ENCODE assay signal across 8 mouse cellular contexts in genomic region chr16:21246391-21247036, GRCm38 (mm10). TPM values are rescaled to one million over a fixed set of nuclear protein-coding genes. Genes with fewer than 3 reads are reported as not detected.
A peak's percentile ranks its signal among the peaks of the same experiment; 100 is the strongest.
DNase-seq lines count a peak whose midpoint lies in the region; TF ChIP-seq lines count a peak whose summit lies in the region.

No protein-coding gene starts in this region.

- peak overlapping the region; percentile 79 for H3K4me3 ChIP-seq in gastrocnemius, adult 2 months
- peak overlapping the region; percentile 59 to 67 for H3K4me3 ChIP-seq in ES-E14 (ENCODE audit: insufficient read depth in 1 of 2, low read depth in 1 of 2, low read length in 2 of 2, poor library complexity in 1 of 2, severe bottlenecking in 1 of 2)
- peak overlapping the region; percentile 58 for H3K4me3 ChIP-seq in forebrain, embryonic 10.5 days

- H3K9ac ChIP-seq in ES-E14 (ENCODE audit: insufficient read depth, low read depth, low read length, poor library complexity, severe bottlenecking), result peak overlapping the region; percentile 8; the same call in 1 of the 2 replicates

- no peaks in the 10 kb centered on the region for H3K36me3 ChIP-seq in ES-E14 (ENCODE audit: control insufficient read depth, insufficient read depth, low read length, poor library complexity, severe bottlenecking)
- no peaks in the 10 kb centered on the region for H3K36me3 ChIP-seq in forebrain, embryonic 10.5 days (replicated peaks)

- H3K4me1 ChIP-seq in ES-E14 (ENCODE audit: control insufficient read depth in 2 of 2, insufficient read depth in 2 of 2, low read length in 2 of 2, poor library complexity in 1 of 2), result peaks cover 0 to 16% of the 10 kb centered on the region in 2 experiments; a peak in 2 of 4 replicates
- peaks cover 72% of the 10 kb centered on the region for H3K4me1 ChIP-seq in forebrain, embryonic 10.5 days

- no peaks in the 10 kb centered on the region for H3K9me3 ChIP-seq in ES-E14 (ENCODE audit: control insufficient read depth, insufficient read depth, low read depth, low read length)
- H3K9me3 ChIP-seq in forebrain, embryonic 10.5 days, result no peaks in the 10 kb centered on the region

- in situ Hi-C loops in ES-E14 (cut with MboI; ENCODE audit: low sequenced_read_pairs in 2 of 2, unreplicated experiment in 2 of 2), result no loop called here

- TF ChIP-seq CTCF in gastrocnemius, adult 2 months (IDR thresholded peaks at IDR 0.05), result no peak

- peak; percentile 42 for DNase-seq in gastrocnemius, adult 2 months
- no peak for DNase-seq in gastrocnemius, adult 8-10 months (ENCODE audit: low spot score in 2 of 2)
- peak; percentile 15 for DNase-seq in ES-E14 (ENCODE audit: low read depth, low spot score)
- peak; percentile 63 for DNase-seq in forebrain, embryonic 10.5 days (ENCODE audit: extremely low spot score, low spot score)
- DNase-seq in induced T-regulatory cell, adult 2 months (ENCODE audit: low read depth), result peak; percentile 2
- DNase-seq in lung, postnatal 10 days, result peak; percentile 76
- peak; percentile 58 for DNase-seq in right cerebral cortex, postnatal 14 days
- DNase-seq in spleen, adult 18-20 months, result no peak

- H3K27ac ChIP-seq in gastrocnemius, adult 2 months, result peak overlapping the region; percentile 70
- no peak overlapping the region for H3K27ac ChIP-seq in ES-E14 (ENCODE audit: insufficient read depth, low read depth, low read length, poor library complexity, severe bottlenecking)
- peak overlapping the region; percentile 85 for H3K27ac ChIP-seq in forebrain, embryonic 10.5 days

- 1% methylated on average over 30 of the region's 33 CpGs for WGBS in forebrain, embryonic 10.5 days

- peaks cover 98% of the 10 kb centered on the region for H3K27me3 ChIP-seq in forebrain, embryonic 10.5 days (ENCODE audit: poor library complexity, severe bottlenecking)

- intact Hi-C loops in gastrocnemius, adult 2 months (cut with DNase I), result loop anchor here (2.0 to 5.0 kb wide), 3 partner anchors 39 to 146 kb away; no protein-coding TSS in a partner anchor

TF ChIP-seq in ES-E14, 5 proteins besides CTCF, POLR2A, EP300 and RAD21:
- TF ChIP-seq CHD2 (IDR thresholded peaks at IDR 0.05; ENCODE audit: low read depth, low read length), result no peak
- TF ChIP-seq ZNF384 (IDR thresholded peaks at IDR 0.05; ENCODE audit: low read depth, low read length), result no peak
- no peak for TF ChIP-seq ZC3H11A (IDR thresholded peaks at IDR 0.05; ENCODE audit: borderline replicate concordance, low read depth, low read length)
- no peak for TF ChIP-seq MAFK (IDR thresholded peaks at IDR 0.05; ENCODE audit: insufficient read depth, low read depth, low read length)
- no peak for TF ChIP-seq HCFC1 (IDR thresholded peaks at IDR 0.05; ENCODE audit: borderline replicate concordance, insufficient read depth, low read length)
TF ChIP-seq in ES-E14: peak in this region for 0.

RNA-seq across cellular contexts. Expression of gene Ephb3, which starts 42.0 kb away (rescaled TPM):
- under 1 TPM; 0.59 to 0.84 TPM for total RNA-seq in gastrocnemius, adult 2 months (2021)
- under 1 TPM; 0.39 to 0.79 (median 0.71) TPM for total RNA-seq in gastrocnemius, adult 8-10 months (2022)
- 24.9 and 49.0 TPM in 2 replicates for total RNA-seq in ES-E14 (2012; rRNA removed)
- 19.7 and 19.8 TPM in 2 replicates for polyA plus RNA-seq in forebrain, embryonic 10.5 days (2016; fragmentation: Nextera tagmentation; extraction: Ambion mirVana)

Comparison
In these comparisons a context has a peak if more than half of its experiments do, and no peak if none do; other contexts are left out.
1. DNase-seq: peak in gastrocnemius, adult 2 months (single experiment), ES-E14 (single experiment), forebrain, embryonic 10.5 days (single experiment), induced T-regulatory cell, adult 2 months (single experiment), lung, postnatal 10 days (single experiment) and right cerebral cortex, postnatal 14 days (single experiment); none in gastrocnemius, adult 8-10 months (0 of 2) and spleen, adult 18-20 months (0 of 2).
2. RNA of gene Ephb3, which starts 42.0 kb away (total RNA-seq): 24.9 to 49.0 TPM in ES-E14; 0.59 to 0.84 TPM in gastrocnemius, adult 2 months and 0.39 to 0.79 TPM in gastrocnemius, adult 8-10 months; every median in the first group is over 10 times any median in the second.
3. Peak in every context shown above with its lines, with median percentiles within 50 percentile points of each other: H3K4me3 ChIP-seq.